Mouse (Mus musculus): Measurements from ENCODE around the gene Jpt1. TPM values are rescaled to one million over a fixed set of nuclear protein-coding genes. Genes with fewer than 3 reads are reported as not detected.
"Not testable (repeated sequence)": the region's sequence is repeated elsewhere in the genome, so short reads cannot be mapped to it uniquely, and the experiment has no call there.

The Jpt1 gene
- polyA plus RNA-seq, 1 experiment from 2014 or later = 1,336 TPM

DNA sequence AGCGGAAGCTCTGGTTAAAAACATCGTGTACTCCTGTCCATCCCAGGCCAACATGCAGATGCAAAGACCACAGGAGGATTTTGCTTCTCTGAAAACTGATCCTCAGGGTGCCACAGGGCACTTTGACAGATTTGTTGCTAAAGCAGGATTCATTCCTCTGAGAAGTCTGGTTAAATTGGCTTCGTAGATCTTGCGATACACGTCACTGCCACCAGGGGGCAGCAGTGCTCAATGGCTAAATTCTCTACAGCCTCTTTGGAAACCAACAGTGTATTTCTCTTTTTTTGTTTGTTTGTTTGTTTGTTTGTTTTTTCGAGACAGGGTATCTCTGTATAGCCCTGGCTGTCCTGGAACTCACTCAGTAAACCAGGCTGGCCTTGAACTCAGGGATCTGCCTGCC lies 30.5 kb downstream of the Jpt1 start:
- no peaks in the 10 kb centered on the region for H3K27me3 ChIP-seq (replicated peaks; ENCODE audit: control insufficient read depth, insufficient read depth, low read length)
- no peaks in the 10 kb centered on the region for H3K9me3 ChIP-seq (ENCODE audit: control insufficient read depth, low read length)
- no peak overlapping the region for H3K27ac ChIP-seq (ENCODE audit: low read depth, low read length)
- H3K4me2 ChIP-seq (ENCODE audit: low read length) = no peak overlapping the region
- no peaks in the 10 kb centered on the region for H3K36me3 ChIP-seq (ENCODE audit: control insufficient read depth, insufficient read depth, low read length)
- 16% methylated on average over 6 of the region's 6 CpGs for WGBS
- H3K4me3 ChIP-seq (ENCODE audit: low read length) = no peak overlapping the region
- H3K4me1 ChIP-seq (ENCODE audit: control insufficient read depth, insufficient read depth, low read depth, low read length) = no peaks in the 10 kb centered on the region
- H3K9ac ChIP-seq (ENCODE audit: low read depth, low read length) = no peak overlapping the region; the same call in 1 of the 2 replicates
- ATAC-seq = 0 out of 2 replicates have a peak, but pooled peaks have one; percentile 37

DNA sequence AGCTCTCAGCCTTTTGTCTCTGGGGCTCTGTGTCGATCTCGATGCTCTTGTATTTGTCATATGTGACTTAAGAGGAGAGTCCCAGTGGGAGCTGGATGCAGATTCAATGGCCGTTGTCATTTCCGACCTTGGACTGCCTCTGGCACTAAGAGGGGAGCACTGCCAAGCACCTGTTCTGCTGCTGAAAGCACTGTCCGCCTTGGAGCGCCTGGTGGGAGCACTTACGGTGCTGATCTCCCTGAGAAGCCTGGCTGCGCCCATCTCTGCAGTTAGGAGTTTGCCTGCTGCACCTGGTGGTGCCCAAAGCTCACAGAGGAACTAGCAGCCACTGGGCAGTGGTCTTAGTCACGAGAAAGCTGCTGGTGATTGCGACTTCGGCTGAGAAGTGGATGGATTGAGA lies 30.9 kb downstream of the Jpt1 start:
- H3K36me3 ChIP-seq (ENCODE audit: control insufficient read depth, insufficient read depth, low read length) = no peaks in the 10 kb centered on the region
- no peak for ATAC-seq
- WGBS = 69% methylated on average over 11 of the region's 11 CpGs
- no peak overlapping the region for H3K4me3 ChIP-seq (ENCODE audit: low read length)
- no peaks in the 10 kb centered on the region for H3K27me3 ChIP-seq (replicated peaks; ENCODE audit: control insufficient read depth, insufficient read depth, low read length)
- H3K9me3 ChIP-seq (ENCODE audit: control insufficient read depth, low read length) = no peaks in the 10 kb centered on the region
- H3K4me1 ChIP-seq (ENCODE audit: control insufficient read depth, insufficient read depth, low read depth, low read length) = no peaks in the 10 kb centered on the region
- no peak overlapping the region; the same call in 1 of the 2 replicates for H3K9ac ChIP-seq (ENCODE audit: low read depth, low read length)
- no peak overlapping the region for H3K4me2 ChIP-seq (ENCODE audit: low read length)
- H3K27ac ChIP-seq (ENCODE audit: low read depth, low read length) = no peak overlapping the region

DNA sequence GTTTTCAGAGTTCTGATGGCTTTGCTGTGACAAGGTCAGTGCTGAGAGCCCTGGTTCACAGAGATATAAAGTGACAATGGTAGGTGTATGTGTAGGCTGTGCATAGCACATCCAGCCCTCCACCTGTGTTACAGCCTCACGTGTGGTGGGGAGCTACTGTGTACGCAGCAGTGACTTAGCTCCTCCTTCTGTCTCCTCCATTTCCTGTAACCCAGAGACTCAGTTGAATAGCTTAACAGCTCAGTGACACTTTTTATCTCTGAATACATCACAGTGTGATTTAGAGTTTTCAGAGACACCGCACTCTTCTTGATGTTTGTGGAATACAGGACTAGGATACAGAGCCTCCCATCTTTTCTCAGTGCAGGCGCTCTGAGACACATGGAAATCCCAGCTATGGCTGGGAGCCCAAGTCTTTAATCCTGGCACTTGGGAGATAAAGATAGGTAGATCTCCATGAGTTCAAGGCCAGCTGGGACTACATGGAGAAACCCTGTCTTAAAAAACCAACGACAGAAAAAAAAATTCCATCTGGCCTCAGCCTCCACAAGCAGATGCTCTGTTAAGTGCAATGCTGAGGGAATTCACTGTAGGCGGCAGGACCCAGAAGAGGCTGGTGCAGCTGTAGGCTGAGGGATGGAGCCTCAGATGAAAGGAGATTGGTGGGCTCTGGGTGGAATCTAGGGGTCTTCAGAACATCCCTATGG lies 32.5 kb downstream of the Jpt1 start:
- Histone ChIP-seq H3K9ac (ENCODE audit: low read depth, low read length) (no peak overlapping the region), H3K4me2 (ENCODE audit: low read length) (no peak overlapping the region), H3K9me3 (ENCODE audit: control insufficient read depth, low read length) (no peaks in the 10 kb centered on the region), H3K4me1 (ENCODE audit: control insufficient read depth, insufficient read depth, low read depth, low read length) (peaks cover 8% of the 10 kb centered on the region), H3K27me3 (replicated peaks; ENCODE audit: control insufficient read depth, insufficient read depth, low read length) (no peaks in the 10 kb centered on the region), H3K4me3 (ENCODE audit: low read length) (no peak overlapping the region), H3K36me3 (ENCODE audit: control insufficient read depth, insufficient read depth, low read length) (no peaks in the 10 kb centered on the region), H3K27ac (ENCODE audit: low read depth, low read length) (no peak overlapping the region)
- 83% methylated on average over 6 of the region's 6 CpGs for WGBS
- no peak for ATAC-seq

DNA sequence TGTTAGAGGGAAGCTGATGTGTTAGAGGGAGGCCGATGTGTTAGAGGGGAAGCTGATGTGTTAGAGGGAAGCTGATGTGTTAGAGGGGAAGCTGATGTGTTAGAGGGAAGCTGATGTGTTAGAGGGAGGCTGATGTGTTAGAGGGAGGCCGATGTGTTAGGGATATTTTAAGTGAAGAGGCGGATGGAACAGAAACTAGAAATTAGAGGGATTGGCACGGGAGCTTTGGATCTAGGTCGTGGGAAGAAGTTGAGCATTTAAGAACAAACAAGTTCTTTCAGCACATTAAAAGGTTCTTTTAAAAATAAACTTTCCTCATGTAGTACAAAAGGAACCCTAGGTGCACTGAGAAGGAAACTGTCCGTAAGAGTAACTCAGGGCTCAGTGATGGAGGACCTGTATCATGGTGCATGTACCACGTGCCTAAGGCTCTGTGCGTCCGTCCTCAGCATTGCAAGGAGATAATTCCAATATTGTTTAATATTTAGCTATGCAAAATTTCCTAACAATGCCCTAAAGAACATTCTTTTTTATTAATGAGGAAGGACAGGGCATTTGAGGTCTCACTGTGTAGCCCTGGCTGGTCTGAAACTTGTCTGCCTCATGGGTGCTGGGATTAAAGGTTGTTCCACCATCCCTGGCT lies 35.8 kb downstream of the Jpt1 start:
- no peaks in the 10 kb centered on the region for H3K27me3 ChIP-seq (replicated peaks; ENCODE audit: control insufficient read depth, insufficient read depth, low read length)
- H3K9ac ChIP-seq (ENCODE audit: low read depth, low read length) = no peak overlapping the region
- no peak overlapping the region for H3K4me2 ChIP-seq (ENCODE audit: low read length)
- WGBS = 90% methylated on average over 9 of the region's 9 CpGs
- H3K4me3 ChIP-seq (ENCODE audit: low read length) = no peak overlapping the region
- H3K36me3 ChIP-seq (ENCODE audit: control insufficient read depth, insufficient read depth, low read length) = no peaks in the 10 kb centered on the region
- no peaks in the 10 kb centered on the region for H3K9me3 ChIP-seq (ENCODE audit: control insufficient read depth, low read length)
- peaks cover 25% of the 10 kb centered on the region for H3K4me1 ChIP-seq (ENCODE audit: control insufficient read depth, insufficient read depth, low read depth, low read length)
- no peak for ATAC-seq
- H3K27ac ChIP-seq (ENCODE audit: low read depth, low read length) = no peak overlapping the region

DNA sequence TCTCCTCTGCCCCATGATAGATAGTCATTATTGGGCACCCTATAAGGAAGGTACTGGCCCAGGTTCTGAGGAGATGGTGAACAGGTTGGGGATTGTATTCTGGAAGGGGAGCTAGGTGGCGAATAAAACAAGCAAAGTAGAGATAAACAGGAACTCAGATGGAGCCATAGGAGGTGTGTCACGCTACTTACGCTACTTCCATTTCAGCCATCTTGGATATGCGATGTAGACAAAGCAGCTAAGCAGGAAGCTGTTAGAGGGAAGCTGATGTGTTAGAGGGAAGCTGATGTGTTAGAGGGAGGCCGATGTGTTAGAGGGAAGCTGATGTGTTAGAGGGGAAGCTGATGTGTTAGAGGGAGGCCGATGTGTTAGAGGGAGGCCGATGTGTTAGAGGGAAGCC lies 36.8 kb downstream of the Jpt1 start:
- Histone ChIP-seq H3K9ac (ENCODE audit: low read depth, low read length) (0 out of 2 replicates have a peak overlapping the region, but pooled peaks have one; percentile 8), H3K4me1 (ENCODE audit: control insufficient read depth, insufficient read depth, low read depth, low read length) (peaks cover 25% of the 10 kb centered on the region)
- H3K36me3 ChIP-seq (ENCODE audit: control insufficient read depth, insufficient read depth, low read length); H3K27me3 ChIP-seq (replicated peaks; ENCODE audit: control insufficient read depth, insufficient read depth, low read length); H3K4me3 ChIP-seq (ENCODE audit: low read length); ATAC-seq; H3K9me3 ChIP-seq (ENCODE audit: control insufficient read depth, low read length); H3K4me2 ChIP-seq (ENCODE audit: low read length); H3K27ac ChIP-seq (ENCODE audit: low read depth, low read length): not testable (repeated sequence)
- WGBS = 90% methylated on average over 7 of the region's 7 CpGs

DNA sequence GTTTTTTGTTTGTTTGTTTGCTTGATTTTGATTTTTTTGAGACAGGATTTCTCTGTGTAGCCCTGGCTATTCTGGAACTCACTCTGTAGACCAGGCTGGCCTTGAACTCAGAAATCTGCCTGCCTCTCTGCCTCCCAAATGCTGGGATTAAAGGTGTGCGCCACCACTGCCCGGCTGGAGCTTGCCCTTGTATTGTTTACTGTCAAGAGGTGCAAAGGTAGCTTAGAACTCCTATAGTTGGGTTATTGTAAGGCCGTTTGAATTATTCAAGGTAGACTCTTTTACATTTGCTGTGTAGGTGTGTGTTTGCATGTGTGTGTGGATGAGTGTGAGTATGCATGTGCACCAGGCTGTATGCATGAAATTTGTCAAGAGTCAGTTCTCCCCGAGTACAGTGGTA lies 37.6 kb downstream of the Jpt1 start:
- peaks cover 25% of the 10 kb centered on the region for H3K4me1 ChIP-seq (ENCODE audit: control insufficient read depth, insufficient read depth, low read depth, low read length)
- ATAC-seq; H3K9me3 ChIP-seq (ENCODE audit: control insufficient read depth, low read length); H3K27me3 ChIP-seq (replicated peaks; ENCODE audit: control insufficient read depth, insufficient read depth, low read length); H3K27ac ChIP-seq (ENCODE audit: low read depth, low read length); H3K36me3 ChIP-seq (ENCODE audit: control insufficient read depth, insufficient read depth, low read length); H3K9ac ChIP-seq (ENCODE audit: low read depth, low read length): not testable (repeated sequence)
- WGBS = 82% methylated on average over 4 of the region's 4 CpGs
- H3K4me2 ChIP-seq (ENCODE audit: low read length) = peak overlapping the region; percentile 75
- H3K4me3 ChIP-seq (ENCODE audit: low read length) = peak overlapping the region; percentile 80

DNA sequence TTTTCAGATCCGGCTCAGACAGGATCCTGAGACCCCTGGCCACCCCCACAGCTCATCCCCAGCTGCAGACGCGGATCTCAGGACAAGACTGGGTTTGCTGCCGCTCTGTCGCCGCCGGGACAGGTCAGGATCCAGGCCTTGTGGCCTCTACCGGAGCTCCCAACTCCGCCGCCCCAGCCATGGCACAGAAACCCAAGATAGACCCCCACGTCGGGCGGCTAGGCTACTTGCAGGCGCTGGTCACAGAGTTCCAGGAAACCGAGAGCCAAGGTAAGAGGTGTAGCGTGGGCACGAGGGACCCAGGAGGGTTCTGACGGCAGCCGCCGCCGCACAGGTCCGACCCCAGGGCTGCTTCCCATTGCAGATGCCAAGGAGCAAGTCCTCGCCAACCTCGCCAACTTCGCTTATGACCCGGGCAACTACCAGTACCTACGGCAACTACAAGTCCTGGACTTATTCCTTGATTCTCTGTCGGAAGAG lies 38.4 kb downstream of the Jpt1 start:
- peak overlapping the region; percentile 86 for H3K27ac ChIP-seq (ENCODE audit: low read depth, low read length)

DNA sequence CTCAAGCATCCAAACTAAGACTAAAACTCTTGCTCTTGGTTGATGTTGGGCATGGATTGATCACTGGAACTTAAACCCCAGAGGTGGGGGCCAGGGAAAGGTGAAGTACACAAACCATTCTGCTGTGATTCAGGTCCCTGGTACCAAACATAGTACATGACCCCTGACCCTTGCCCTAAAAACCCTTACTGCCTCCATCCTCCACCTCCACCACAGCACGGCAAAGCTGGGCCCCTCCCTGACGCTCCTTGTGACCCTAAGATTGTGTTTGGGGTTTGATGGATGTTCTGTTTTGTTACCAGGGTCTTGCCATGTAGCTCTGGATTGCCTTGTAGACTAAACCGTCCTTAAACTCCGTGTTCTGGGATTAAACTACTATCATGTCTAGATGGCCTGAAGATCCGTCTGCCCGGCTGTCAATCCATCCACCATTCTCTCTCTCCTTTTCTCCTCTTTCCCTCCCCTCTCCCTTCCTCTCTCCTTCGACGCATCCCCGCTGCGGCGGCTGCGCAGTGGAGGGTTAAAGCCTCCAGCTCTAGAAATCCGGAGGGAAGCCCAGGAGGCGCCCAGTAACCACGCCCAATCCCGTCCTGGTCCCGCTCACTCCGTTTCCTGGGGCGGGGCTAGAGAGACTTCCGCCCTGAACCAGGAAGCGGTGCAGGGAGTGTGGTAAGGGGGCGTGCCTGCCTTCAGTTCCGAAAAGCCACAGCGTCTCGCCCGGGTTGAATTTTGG lies 39.0 kb downstream of the Jpt1 start, which contains the start of gene Armc7:
Gene Armc7, plus strand, starts transcription at position 643 of the 733 bp plus-strand sequence.
- Histone ChIP-seq H3K27me3 (replicated peaks; ENCODE audit: control insufficient read depth, insufficient read depth, low read length) (no peaks in the 10 kb centered on the region), H3K4me3 (ENCODE audit: low read length) (peak within 1 kb of the TSS; percentile 80), H3K9ac (ENCODE audit: low read depth, low read length) (peak within 1 kb of the TSS; percentile 78), H3K9me3 (ENCODE audit: control insufficient read depth, low read length) (no peaks in the 10 kb centered on the region), H3K4me1 (ENCODE audit: control insufficient read depth, insufficient read depth, low read depth, low read length) (peaks cover 25% of the 10 kb centered on the region), H3K36me3 (ENCODE audit: control insufficient read depth, insufficient read depth, low read length) (no peaks in the 10 kb centered on the region), H3K4me2 (ENCODE audit: low read length) (peak within 1 kb of the TSS; percentile 75), H3K27ac (ENCODE audit: low read depth, low read length) (peak within 1 kb of the TSS; percentile 86)
- under 1% methylated on average over 26 of the region's 26 CpGs for WGBS
- peak; percentile 97 for ATAC-seq

More for the DNA sequence above, 38.4 kb downstream of the Jpt1 start:
- peak overlapping the region; percentile 78 for H3K9ac ChIP-seq (ENCODE audit: low read depth, low read length)
- peaks cover 25% of the 10 kb centered on the region for H3K4me1 ChIP-seq (ENCODE audit: control insufficient read depth, insufficient read depth, low read depth, low read length)
- WGBS = 4% methylated on average over 28 of the region's 28 CpGs
- H3K36me3 ChIP-seq (ENCODE audit: control insufficient read depth, insufficient read depth, low read length) = no peaks in the 10 kb centered on the region
- H3K27me3 ChIP-seq (replicated peaks; ENCODE audit: control insufficient read depth, insufficient read depth, low read length) = no peaks in the 10 kb centered on the region
- peak; percentile 60 for ATAC-seq
- H3K4me2 ChIP-seq (ENCODE audit: low read length) = peak overlapping the region; percentile 75
- H3K4me3 ChIP-seq (ENCODE audit: low read length) = peak overlapping the region; percentile 80
- H3K9me3 ChIP-seq (ENCODE audit: control insufficient read depth, low read length) = no peaks in the 10 kb centered on the region

All from hindbrain, embryonic 16.5 days (tissue).